Mouse (Mus musculus) adrenal gland, postnatal 4 days (tissue): Measurements from ENCODE around the gene Ect2. TPM values are rescaled to one million over a fixed set of nuclear protein-coding genes. Genes with fewer than 3 reads are reported as not detected.

ENCODE experiments used
- DNase-seq, 2 experiments: peaks; one replicate each; pipeline ENCODE4 v3.0.0; 2021 to 2022; ENCODE audit warnings: low spot score in 2 of 2, mixed read lengths in 2 of 2
- total RNA-seq, 2 experiments: library from RNA; stranded (reverse); gene quantifications; 2 replicates each; pipeline ENCODE4 v1.2.3; 2021

The Ect2 gene
- total RNA-seq, 2 experiments from 2014 or later = 20.6 to 26.5 TPM

GRCm38 (mm10) chr3:27080061-27080770, 73.5 kb downstream of the Ect2 start:
- no peak for DNase-seq

- DNase-seq = no peak
Measured at GRCm38 (mm10) chr3:27073884-27074283, 79.8 kb downstream of the Ect2 start.

DNA sequence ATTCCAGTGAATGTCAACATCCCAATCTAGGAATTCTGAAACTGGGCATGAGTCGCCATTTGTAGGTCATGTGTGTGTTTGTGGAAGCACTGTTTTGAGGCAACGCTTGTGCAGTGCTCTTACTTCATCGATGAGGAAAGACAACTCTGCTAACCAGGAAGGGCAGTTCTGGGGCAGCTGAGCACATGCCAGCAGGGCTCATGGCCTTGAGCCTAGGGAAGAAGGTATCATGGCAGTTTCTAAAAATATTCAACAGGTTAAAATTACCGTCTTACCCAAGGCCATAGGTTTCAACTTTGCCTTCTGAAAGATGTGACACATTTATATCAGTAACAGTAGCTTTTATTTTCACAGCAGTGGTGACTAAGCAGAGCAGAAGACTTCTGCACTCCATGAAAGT, 82.0 kb downstream of the Ect2 start:
- DNase-seq = no peak

- DNase-seq = no peak
Measured at GRCm38 (mm10) chr3:27070340-27070739, 83.3 kb downstream of the Ect2 start.

- no peak for DNase-seq
Measured at GRCm38 (mm10) chr3:27067206-27067605, 86.5 kb downstream of the Ect2 start.

DNA sequence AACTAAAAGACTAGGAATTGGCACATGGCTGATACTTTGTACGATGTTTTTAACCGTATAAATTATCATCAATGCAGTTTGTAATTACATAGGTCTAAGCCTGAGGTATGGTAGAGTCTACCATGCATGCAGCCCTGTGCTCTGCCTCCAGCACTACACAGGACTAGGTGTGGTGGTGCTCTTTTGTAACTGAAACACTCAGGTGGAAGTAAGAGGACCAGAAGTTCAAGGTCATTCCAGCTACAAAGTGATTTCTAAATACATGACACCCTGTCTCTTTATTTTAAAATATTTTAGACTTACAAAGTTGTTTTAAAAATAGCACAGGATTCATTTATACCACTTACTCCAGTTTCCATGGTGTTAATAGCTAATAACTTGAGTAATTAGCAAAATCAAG, 88.8 kb downstream of the Ect2 start:
- DNase-seq = no peak

GRCm38 (mm10) chr3:27063399-27064260, 90.0 kb downstream of the Ect2 start:
- no peak for DNase-seq

DNA sequence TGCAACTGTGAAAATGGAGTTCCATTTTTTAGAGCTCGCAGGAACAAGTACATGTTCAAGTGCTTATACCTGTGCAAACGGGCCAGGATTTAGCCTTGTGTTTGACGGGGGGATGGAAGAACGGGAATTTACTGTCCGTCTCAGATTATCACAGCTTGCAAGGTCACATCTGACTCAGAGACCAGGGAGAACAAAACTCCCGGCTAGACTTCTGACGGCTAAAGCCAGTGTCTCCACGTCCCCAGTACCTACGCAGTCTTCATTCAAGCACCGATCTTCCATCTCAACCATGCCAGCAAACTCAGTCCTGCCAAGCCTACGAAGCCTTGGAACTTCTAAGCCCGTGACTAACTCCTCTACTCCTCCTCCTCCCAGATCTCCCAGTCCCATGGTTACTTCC, 93.2 kb downstream of the Ect2 start:
- DNase-seq = no peak

DNA sequence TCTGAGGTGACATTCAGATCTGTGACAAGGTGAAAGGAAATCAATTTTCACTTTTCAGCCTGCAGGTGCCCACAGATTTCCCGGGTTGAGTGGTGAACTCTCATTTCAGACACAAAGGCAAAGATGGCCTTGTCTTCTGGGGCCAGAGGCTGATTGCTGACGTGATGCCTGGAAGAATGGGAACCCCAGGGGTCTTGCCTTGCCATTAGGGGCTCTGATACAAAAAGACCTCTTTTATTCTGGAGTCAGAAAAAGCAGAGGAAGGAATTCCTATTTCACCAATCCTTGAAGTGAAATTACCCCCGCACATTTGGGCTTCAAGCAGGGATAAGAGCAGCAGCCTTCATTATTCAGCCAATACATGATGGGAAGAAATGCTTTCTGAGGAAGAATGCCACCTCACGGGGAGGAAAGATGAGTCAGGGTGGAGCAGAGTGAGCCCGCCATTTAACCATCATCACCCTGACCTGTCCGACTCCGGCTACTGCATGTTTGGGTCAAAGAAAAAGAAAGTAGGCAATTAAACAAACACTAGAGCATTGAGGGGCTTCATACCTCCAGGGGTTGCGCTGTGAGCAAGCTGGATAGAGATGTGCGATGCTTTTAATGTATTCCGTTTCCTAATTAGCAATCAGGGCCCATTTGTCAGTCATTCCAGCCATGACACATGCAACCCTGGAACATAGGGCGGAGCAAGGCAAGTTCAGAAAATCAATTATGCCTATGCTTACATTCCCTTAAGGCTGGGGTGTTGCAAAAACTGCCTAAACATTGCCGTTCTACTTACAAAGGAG, 94.0 kb downstream of the Ect2 start:
- DNase-seq = no peak

DNA sequence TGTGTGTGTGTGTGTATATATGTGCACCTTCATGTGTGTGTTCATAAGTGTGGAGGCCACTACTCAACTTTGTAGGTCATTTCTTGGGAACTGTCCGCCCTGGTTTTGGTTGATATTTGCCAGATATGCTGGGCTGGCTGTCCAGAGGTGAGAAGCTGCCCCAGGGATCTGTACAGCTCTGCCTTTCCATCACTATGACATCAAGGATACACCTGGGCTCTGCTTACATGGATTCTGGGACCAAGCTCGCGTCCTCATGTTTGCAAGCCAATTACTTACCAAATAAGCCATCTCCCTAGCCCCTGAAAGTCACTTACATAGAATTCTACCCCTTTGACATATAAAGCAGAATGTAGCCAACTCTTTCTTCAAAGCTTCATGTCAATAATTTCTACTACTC, 98.2 kb downstream of the Ect2 start:
- DNase-seq = no peak

GRCm38 (mm10) chr3:27054766-27055165, 98.9 kb downstream of the Ect2 start:
- no peak for DNase-seq

Other genes starting within 250 kb of the Ect2 start
- 100 to 1,000 TPM; 103 to 113 TPM for gene Nceh1, start 29.1 kb upstream of the Ect2 start, total RNA-seq
- 10 to 100 TPM in 1 of 2 experiments, 1 to 10 TPM in 1; 9.3 to 10.2 TPM for gene Tnfsf10, start 163.2 kb upstream of the Ect2 start, total RNA-seq
- not detected for gene Ghsr, start 217.5 kb upstream of the Ect2 start, total RNA-seq